Mouse (Mus musculus) MEL (cell line): ENCODE results near the gene Gm20388.

Experiments
- E2F4 ChIP-seq: IDR thresholded peaks from 2 replicates; pipeline ENCODE4 v1.6.1; 2011; ENCODE audit warnings: low read depth, low read length, improper control_type of control experiment, borderline replicate concordance
- EP300 ChIP-seq, 2 experiments: IDR thresholded peaks; 2 replicates each; pipeline ENCODE4 v1.6.1; 2011; ENCODE audit warnings: improper control_type of control experiment in 2 of 2, low read length in 2 of 2, low read depth in 1 of 2, mild to moderate bottlenecking in 1 of 2
- JUND ChIP-seq: IDR thresholded peaks from 2 replicates; pipeline ENCODE4 v1.6.1; 2011; ENCODE audit warnings: low read depth, mild to moderate bottlenecking, improper control_type of control experiment, low read length
- MAX ChIP-seq: IDR thresholded peaks from 2 replicates; pipeline ENCODE4 v1.6.1; 2011; ENCODE audit warnings: low read length, improper control_type of control experiment
- POLR2A ChIP-seq, 2 experiments: IDR thresholded peaks; 2 replicates each; pipeline ENCODE4 v1.6.1; 2011 to 2012; ENCODE audit warnings: low read length in 2 of 2, mild to moderate bottlenecking in 2 of 2, control low read depth in 1 of 2, improper control_type of control experiment in 1 of 2, low read depth in 1 of 2, moderate library complexity in 1 of 2; ENCODE audit not compliant: control insufficient read depth in 1 of 2, insufficient read depth in 1 of 2, poor library complexity in 1 of 2
- POLR2AphosphoS5 ChIP-seq: IDR thresholded peaks from 2 replicates; pipeline ENCODE4 v1.6.1; 2012; ENCODE audit warnings: low read depth, borderline replicate concordance, mild to moderate bottlenecking, inconsistent platforms, low read length, moderate library complexity, mixed read lengths
- ZKSCAN1 ChIP-seq: IDR thresholded peaks from 2 replicates; pipeline ENCODE4 v1.6.1; 2012; ENCODE audit warnings: low read depth, mild to moderate bottlenecking, inconsistent platforms, low read length, improper control_type of control experiment, moderate library complexity

DNA sequence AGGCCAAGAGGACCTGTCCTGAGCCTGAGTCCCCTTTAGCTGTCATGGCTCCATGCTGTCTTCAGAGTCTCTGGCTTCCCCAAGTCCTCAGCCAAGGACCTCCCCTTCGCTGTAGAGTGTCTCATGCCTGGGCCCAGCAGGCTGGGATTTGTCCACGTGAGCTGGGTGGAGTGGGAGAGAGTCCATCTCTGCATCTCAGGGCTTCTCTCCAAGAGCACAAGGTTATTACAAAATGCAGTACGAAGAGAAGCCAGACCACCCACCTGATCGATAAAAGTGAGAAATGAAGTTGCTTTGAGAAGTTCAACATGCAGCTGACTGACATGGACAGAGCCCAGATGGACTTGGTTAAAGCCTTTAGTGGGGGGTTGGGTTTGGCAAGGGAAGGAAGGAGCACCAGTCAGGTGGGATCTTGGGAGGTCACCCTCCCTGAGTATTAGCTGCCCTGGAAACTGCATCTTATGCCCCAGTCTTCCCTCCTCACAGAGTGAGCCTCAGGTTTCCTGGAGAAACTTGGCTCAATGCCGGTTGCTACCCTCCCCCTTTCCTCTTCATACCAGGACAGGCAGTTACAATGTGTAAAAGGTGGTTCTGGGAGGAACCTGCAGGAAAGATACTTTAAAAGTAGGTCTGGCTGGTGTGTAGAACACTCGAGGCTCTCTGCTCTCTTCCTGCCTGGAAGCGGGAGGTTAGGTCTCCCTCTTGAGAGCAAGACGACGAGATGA is 2705.7 kb downstream of the Gm20388 start:
- TF ChIP-seq POLR2A (IDR thresholded peaks at IDR 0.05; ENCODE audit: control insufficient read depth in 1 of 2, insufficient read depth in 1 of 2, low read depth in 1 of 2, low read length in 2 of 2, poor library complexity in 1 of 2) (no peak), ZKSCAN1 (no peak), JUND (no peak), E2F4 (no peak), EP300 (IDR thresholded peaks at IDR 0.05; ENCODE audit: low read depth in 1 of 2, low read length in 2 of 2) (no peak), MAX (no peak), POLR2AphosphoS5 (no peak)
